Mouse (Mus musculus) liver, embryonic 14.5 days (tissue): Measurements from ENCODE around the gene Trub2.

ENCODE experiments used
- CTCF ChIP-seq: IDR thresholded peaks from 2 replicates; pipeline ENCODE4 v1.5.1; 2016; ENCODE audit warnings: antibody characterized with exemption, low read depth, control low read depth
- EP300 ChIP-seq: IDR thresholded peaks from 2 replicates; pipeline ENCODE4 v1.6.1; 2016; ENCODE audit warnings: antibody characterized with exemption, low read depth

DNA sequence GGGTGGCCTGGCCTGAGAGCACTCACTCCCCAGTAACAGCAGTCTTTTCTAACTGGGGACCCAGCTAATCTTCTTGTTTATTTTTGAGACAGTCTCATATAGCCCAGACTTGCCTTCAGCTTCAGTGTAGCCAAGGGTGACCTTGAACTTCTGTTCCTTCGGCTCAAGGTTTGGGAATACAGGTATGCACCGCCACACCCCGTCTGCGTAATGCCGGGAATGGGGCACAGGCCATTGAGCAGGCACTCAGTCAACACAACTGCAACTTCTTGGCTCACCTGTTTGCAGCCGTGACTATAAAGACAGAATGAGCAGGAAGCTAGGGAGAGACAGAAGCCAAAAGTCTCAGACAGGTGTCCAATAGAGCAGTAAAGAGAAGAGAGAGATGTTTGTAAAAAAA lies 44.0 kb downstream of the Trub2 start:
- TF ChIP-seq CTCF, result no peak
- no peak for TF ChIP-seq EP300
